Mouse (Mus musculus) C2C12 (cell line): Measurements from ENCODE around the gene Bsn.

Source experiments
- CTCF ChIP-seq: IDR thresholded peaks from one replicate; pipeline ENCODE4 v1.5.1; 2011; ENCODE audit not compliant: control insufficient read depth, insufficient read depth, insufficient read length
- MAX ChIP-seq: IDR thresholded peaks from one replicate; pipeline ENCODE4 v1.6.1; 2011; ENCODE audit warnings: mild to moderate bottlenecking, control low read depth
- MYOG ChIP-seq: IDR thresholded peaks from one replicate; pipeline ENCODE4 v1.6.1; 2011; ENCODE audit not compliant: control insufficient read depth, insufficient read length; ENCODE audit errors: extremely low read depth
- USF1 ChIP-seq: IDR thresholded peaks from one replicate; pipeline ENCODE4 v1.6.1; 2011; ENCODE audit warnings: low read depth, mild to moderate bottlenecking, control low read depth, moderate library complexity

- TF ChIP-seq CTCF = no peak
- no peak for TF ChIP-seq MYOG
- no peak for TF ChIP-seq USF1
- no peak for TF ChIP-seq MAX
Observed at GRCm38 (mm10) chr9:108093586-108093985, 96.6 kb downstream of the Bsn start.
